Mouse (Mus musculus): ENCODE results near the gene Nol4l.

- TF ChIP-seq CTCF (IDR thresholded peaks at IDR 0.05) (no peak), POLR2A (IDR thresholded peaks at IDR 0.05; ENCODE audit: insufficient read depth, low read depth, low read length) (no peak)
These were observed 13.3 kb upstream of the Nol4l start for GRCm38 (mm10) chr2:153542936-153543668.
